Mouse (Mus musculus) thymus, adult 2 months (tissue): Measurements from ENCODE around the gene Slc30a4.

Source experiments
- CTCF ChIP-seq: fragments of 200-500 bp; IDR thresholded peaks from 2 replicates; pipeline ENCODE4 v1.5.1; 2012; ENCODE audit warnings: mild to moderate bottlenecking, control low read depth, low read length, moderate library complexity, borderline replicate concordance; ENCODE audit not compliant: control insufficient read depth, poor library complexity, insufficient read depth; ENCODE audit errors: extremely low read depth
- POLR2A ChIP-seq: fragments of 200-500 bp; IDR thresholded peaks from 2 replicates; pipeline ENCODE4 v1.6.1; 2012; ENCODE audit warnings: mild to moderate bottlenecking, low read length, control low read depth, moderate library complexity; ENCODE audit not compliant: control insufficient read depth, poor library complexity, insufficient read depth; ENCODE audit errors: extremely low read depth

GRCm38 (mm10) chr2:122701012-122701411, 1.5 kb downstream of the Slc30a4 start:
- TF ChIP-seq POLR2A (no peak), CTCF (no peak)
